Mouse (Mus musculus): ENCODE data around the gene 9930021J03Rik. TPM values are rescaled to one million over a fixed set of nuclear protein-coding genes. Genes with fewer than 3 reads are reported as not detected.
A peak's percentile ranks its signal among the peaks of the same experiment; 100 is the strongest.

Gene 9930021J03Rik
- polyA plus RNA-seq, 1 experiment, result 19.1 TPM

DNA sequence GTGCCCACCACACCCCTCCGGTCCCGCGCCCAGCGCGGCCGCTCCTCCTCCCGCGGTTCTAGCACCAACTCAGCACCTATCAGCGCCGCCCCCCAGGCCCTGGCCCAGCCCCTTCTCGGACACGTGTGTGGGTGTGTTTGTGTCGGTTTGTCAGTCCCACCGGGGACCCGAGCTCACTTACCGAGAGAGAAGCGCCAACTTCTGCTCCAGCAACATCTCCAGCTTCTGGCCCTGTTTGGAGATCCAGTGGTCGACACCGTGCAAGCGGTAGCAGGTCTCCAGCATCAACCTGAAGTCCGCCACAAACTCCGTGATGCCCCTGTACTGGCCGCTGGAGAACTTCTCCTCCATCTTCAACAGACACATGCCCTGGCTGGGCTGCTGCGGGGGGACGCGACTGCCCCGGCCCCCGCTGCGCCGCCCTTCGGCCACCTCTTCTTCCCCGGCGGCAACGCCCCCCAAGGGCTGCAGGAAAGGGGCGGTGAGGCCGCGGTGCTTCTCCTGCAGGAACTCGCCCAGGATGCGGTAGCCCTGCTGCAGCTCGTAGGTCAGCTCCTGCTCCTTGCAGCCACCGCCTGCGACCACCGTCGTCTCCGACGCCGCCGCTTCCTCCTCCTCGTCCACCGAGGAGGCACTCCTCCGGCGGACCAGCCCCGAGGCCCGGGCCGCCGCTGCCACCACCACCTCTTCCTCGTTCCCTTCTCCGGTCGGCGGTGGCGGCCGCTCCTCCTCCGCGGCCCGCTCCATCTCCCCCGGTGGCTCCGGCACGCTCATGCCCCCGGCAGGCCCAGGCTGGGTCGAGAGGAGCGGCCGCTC is 480 bp downstream of the 9930021J03Rik start:
- peak overlapping the region; percentile 94 for H3K4me3 ChIP-seq (ENCODE audit: control insufficient read depth, low read depth, low read length)
- H3K4me1 ChIP-seq (ENCODE audit: control insufficient read depth, insufficient read depth, low read length), result peaks cover 3% of the 10 kb centered on the region
- TF ChIP-seq CTCF (IDR thresholded peaks at IDR 0.05; ENCODE audit: control insufficient read depth, insufficient read depth, insufficient replicate concordance, low read depth, low read length), result no peak
- TF ChIP-seq POLR2A (IDR thresholded peaks at IDR 0.05; ENCODE audit: control insufficient read depth, low read depth, low read length), result no peak; the same call in 1 of the 2 replicates
- H3K36me3 ChIP-seq (ENCODE audit: control insufficient read depth, insufficient read depth, low read length), result no peaks in the 10 kb centered on the region
- H3K27me3 ChIP-seq (ENCODE audit: control insufficient read depth, insufficient read depth, low read length), result no peaks in the 10 kb centered on the region
- peak overlapping the region; percentile 86 for H3K27ac ChIP-seq (ENCODE audit: control insufficient read depth, insufficient read depth, low read depth, low read length)

DNA sequence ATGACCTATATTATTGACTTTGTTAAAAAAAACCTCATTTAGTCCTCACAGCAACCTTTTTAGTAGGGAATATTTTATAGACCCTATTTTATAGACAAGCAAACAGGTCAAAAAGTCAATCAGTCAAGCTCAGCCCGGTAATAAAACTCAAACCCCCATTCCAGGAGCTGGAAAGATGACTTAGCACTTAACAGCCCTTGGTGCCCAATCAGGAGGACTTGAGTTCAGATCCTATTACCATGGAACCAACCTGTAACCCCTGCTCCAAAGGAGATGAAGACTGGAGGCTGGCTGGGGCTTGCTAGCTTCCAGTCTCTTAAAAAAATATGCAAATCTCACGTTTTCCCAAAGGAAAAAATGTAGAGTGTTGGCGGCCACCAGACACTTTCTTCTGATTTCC is 1.8 kb downstream of the 9930021J03Rik start:
- H3K4me3 ChIP-seq (ENCODE audit: control insufficient read depth, low read depth, low read length), result peak overlapping the region; percentile 45
- TF ChIP-seq POLR2A (IDR thresholded peaks at IDR 0.05; ENCODE audit: control insufficient read depth, low read depth, low read length) (no peak), CTCF (IDR thresholded peaks at IDR 0.05; ENCODE audit: control insufficient read depth, insufficient read depth, insufficient replicate concordance, low read depth, low read length) (no peak)
- H3K4me1 ChIP-seq (ENCODE audit: control insufficient read depth, insufficient read depth, low read length), result peaks cover 3% of the 10 kb centered on the region
- H3K36me3 ChIP-seq (ENCODE audit: control insufficient read depth, insufficient read depth, low read length), result no peaks in the 10 kb centered on the region
- H3K27ac ChIP-seq (ENCODE audit: control insufficient read depth, insufficient read depth, low read depth, low read length), result no peak overlapping the region
- no peaks in the 10 kb centered on the region for H3K27me3 ChIP-seq (ENCODE audit: control insufficient read depth, insufficient read depth, low read length)

DNA sequence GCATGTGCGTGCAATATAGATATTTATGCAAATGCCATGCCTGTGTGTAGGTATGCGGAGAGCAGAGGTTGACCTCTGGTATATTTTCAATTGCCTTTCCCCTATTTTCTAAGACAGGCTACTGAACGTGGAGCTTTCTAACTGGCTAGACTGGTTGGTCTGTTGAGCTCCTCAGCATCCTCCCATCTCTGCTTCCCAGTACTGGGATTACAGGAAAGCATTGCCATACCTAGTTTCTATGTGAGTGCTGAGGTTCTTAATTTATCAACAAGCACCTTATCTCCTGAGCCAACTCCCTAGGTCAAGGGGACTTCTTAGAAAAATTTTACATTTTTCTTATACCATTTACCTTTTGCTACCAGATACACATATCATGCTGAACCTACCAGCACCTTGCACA is 8.4 kb downstream of the 9930021J03Rik start:
- no peaks in the 10 kb centered on the region for H3K27me3 ChIP-seq (ENCODE audit: control insufficient read depth, insufficient read depth, low read length)
- H3K4me1 ChIP-seq (ENCODE audit: control insufficient read depth, insufficient read depth, low read length), result no peaks in the 10 kb centered on the region; the same call in 1 of the 2 replicates
- H3K4me3 ChIP-seq (ENCODE audit: control insufficient read depth, low read depth, low read length), result no peak overlapping the region
- H3K36me3 ChIP-seq (ENCODE audit: control insufficient read depth, insufficient read depth, low read length), result no peaks in the 10 kb centered on the region
- no peak overlapping the region for H3K27ac ChIP-seq (ENCODE audit: control insufficient read depth, insufficient read depth, low read depth, low read length)
- TF ChIP-seq POLR2A (IDR thresholded peaks at IDR 0.05; ENCODE audit: control insufficient read depth, low read depth, low read length), result no peak
- TF ChIP-seq CTCF (IDR thresholded peaks at IDR 0.05; ENCODE audit: control insufficient read depth, insufficient read depth, insufficient replicate concordance, low read depth, low read length), result no peak

DNA sequence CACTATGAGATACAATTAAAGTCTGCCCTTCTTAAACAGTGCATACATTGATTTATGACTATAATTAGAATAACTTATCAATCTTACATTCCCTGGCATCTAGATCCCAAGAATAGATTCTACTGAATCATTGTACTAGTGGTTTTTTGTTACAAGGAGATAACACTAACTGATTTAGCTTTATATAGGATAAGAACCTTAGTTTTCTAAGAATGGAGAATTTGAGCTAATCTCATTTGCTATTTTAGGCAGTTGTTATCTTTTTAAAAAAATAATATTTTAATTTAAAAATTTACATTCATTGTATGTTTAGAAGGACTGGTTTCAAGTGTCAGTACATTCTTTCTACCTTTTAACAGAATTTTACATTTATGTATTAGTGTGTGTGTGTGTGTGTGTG is 17.8 kb downstream of the 9930021J03Rik start:
- TF ChIP-seq CTCF (IDR thresholded peaks at IDR 0.05; ENCODE audit: control insufficient read depth, insufficient read depth, insufficient replicate concordance, low read depth, low read length), result no peak
- TF ChIP-seq POLR2A (IDR thresholded peaks at IDR 0.05; ENCODE audit: control insufficient read depth, low read depth, low read length), result no peak
- no peaks in the 10 kb centered on the region for H3K27me3 ChIP-seq (ENCODE audit: control insufficient read depth, insufficient read depth, low read length)
- no peaks in the 10 kb centered on the region; the same call in none of the 2 replicates for H3K36me3 ChIP-seq (ENCODE audit: control insufficient read depth, insufficient read depth, low read length)
- H3K4me1 ChIP-seq (ENCODE audit: control insufficient read depth, insufficient read depth, low read length), result no peaks in the 10 kb centered on the region
- H3K4me3 ChIP-seq (ENCODE audit: control insufficient read depth, low read depth, low read length), result no peak overlapping the region
- H3K27ac ChIP-seq (ENCODE audit: control insufficient read depth, insufficient read depth, low read depth, low read length), result no peak overlapping the region

DNA sequence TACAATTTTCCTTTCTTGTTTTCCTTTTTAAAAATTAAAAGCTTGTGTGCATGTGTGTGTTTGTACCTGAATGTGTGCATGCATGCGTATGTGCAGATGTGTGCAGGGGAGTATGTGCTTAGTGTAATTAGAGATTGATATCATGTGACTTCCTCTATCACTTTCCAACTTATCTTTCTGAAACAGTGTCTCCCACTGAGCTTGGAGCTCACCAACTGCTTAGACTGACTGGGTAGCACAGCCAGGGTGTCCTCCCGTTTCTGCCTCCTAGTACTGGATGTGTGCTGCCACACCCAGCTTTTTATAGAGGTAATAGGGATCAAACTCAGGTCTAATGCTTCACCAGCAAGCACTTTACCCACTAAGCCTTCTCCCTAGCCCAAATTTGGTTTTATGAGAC is 22.9 kb downstream of the 9930021J03Rik start:
- no peaks in the 10 kb centered on the region for H3K27me3 ChIP-seq (ENCODE audit: control insufficient read depth, insufficient read depth, low read length)
- H3K27ac ChIP-seq (ENCODE audit: control insufficient read depth, insufficient read depth, low read depth, low read length), result no peak overlapping the region
- TF ChIP-seq POLR2A (IDR thresholded peaks at IDR 0.05; ENCODE audit: control insufficient read depth, low read depth, low read length) (no peak), CTCF (IDR thresholded peaks at IDR 0.05; ENCODE audit: control insufficient read depth, insufficient read depth, insufficient replicate concordance, low read depth, low read length) (no peak)
- H3K36me3 ChIP-seq (ENCODE audit: control insufficient read depth, insufficient read depth, low read length), result no peaks in the 10 kb centered on the region; the same call in none of the 2 replicates
- no peak overlapping the region for H3K4me3 ChIP-seq (ENCODE audit: control insufficient read depth, low read depth, low read length)
- H3K4me1 ChIP-seq (ENCODE audit: control insufficient read depth, insufficient read depth, low read length), result no peaks in the 10 kb centered on the region

DNA sequence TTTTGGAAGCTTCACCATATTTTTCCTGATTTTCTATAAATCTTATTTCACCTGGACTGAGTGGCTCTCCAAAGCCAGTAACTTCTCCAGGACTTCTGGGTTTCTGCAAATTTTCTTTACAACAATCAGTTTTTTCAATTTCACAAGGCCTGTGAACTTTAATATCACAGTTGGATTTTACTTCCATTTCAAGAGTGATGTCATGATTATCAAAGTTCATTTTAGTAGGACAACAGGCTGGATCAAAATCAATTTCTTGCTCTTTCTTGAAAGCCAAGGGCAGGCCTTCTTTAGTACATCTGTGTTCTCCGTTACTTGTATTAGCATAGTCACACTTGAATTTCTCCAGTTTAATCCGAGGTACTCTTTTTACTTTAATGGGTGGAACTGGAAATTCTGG is 51.9 kb downstream of the 9930021J03Rik start:
- Histone ChIP-seq H3K27ac (ENCODE audit: control insufficient read depth, insufficient read depth, low read depth, low read length) (no peak overlapping the region), H3K36me3 (ENCODE audit: control insufficient read depth, insufficient read depth, low read length) (no peaks in the 10 kb centered on the region), H3K4me3 (ENCODE audit: control insufficient read depth, low read depth, low read length) (no peak overlapping the region), H3K4me1 (ENCODE audit: control insufficient read depth, insufficient read depth, low read length) (no peaks in the 10 kb centered on the region), H3K27me3 (ENCODE audit: control insufficient read depth, insufficient read depth, low read length) (no peaks in the 10 kb centered on the region)
- no peak for TF ChIP-seq POLR2A (IDR thresholded peaks at IDR 0.05; ENCODE audit: control insufficient read depth, low read depth, low read length)
- no peak for TF ChIP-seq CTCF (IDR thresholded peaks at IDR 0.05; ENCODE audit: control insufficient read depth, insufficient read depth, insufficient replicate concordance, low read depth, low read length)

DNA sequence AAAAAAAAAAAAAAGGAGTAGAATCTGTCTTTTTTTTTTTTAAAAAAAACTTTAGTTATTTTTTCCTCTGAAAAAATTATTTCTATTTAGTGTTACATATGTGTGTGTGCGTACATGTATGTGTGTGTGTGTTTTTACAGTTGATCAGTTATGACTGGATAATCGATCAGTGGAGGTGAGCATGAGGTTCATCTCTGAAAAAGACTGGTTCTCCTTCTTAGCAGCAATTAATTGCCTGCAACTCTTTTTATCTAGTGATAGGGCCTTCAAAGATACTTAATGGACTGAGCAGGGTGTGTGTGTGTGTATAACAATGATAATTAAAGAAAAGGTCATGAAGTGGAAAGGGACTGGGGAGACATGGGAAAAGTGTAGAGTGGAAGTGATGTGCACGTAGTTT is 54.8 kb downstream of the 9930021J03Rik start:
- Histone ChIP-seq H3K27me3 (ENCODE audit: control insufficient read depth, insufficient read depth, low read length) (no peaks in the 10 kb centered on the region), H3K4me1 (ENCODE audit: control insufficient read depth, insufficient read depth, low read length) (no peaks in the 10 kb centered on the region), H3K4me3 (ENCODE audit: control insufficient read depth, low read depth, low read length) (no peak overlapping the region), H3K27ac (ENCODE audit: control insufficient read depth, insufficient read depth, low read depth, low read length) (no peak overlapping the region), H3K36me3 (ENCODE audit: control insufficient read depth, insufficient read depth, low read length) (no peaks in the 10 kb centered on the region)
- TF ChIP-seq CTCF (IDR thresholded peaks at IDR 0.05; ENCODE audit: control insufficient read depth, insufficient read depth, insufficient replicate concordance, low read depth, low read length), result no peak
